Mouse (Mus musculus) neural tube, embryonic 13.5 days (tissue): ENCODE results near the gene Agap1. TPM values are rescaled to one million over a fixed set of nuclear protein-coding genes. Genes with fewer than 3 reads are reported as not detected.

Experiments
- ATAC-seq: fragments of 200-750 bp; cut with Nextera tagmentation; 2 replicates; pipeline ENCODE4 v1.8.0; 2017; ENCODE audit warnings: low read depth, mild to moderate bottlenecking, moderate TSS enrichment, moderate library complexity
- H3K27ac ChIP-seq: fragments of 300-500 bp; sonication (generic); replicated peaks from 2 replicates; pipeline ENCODE4 v1.5.1; 2015; ENCODE audit warnings: moderate library complexity, mild to moderate bottlenecking, inconsistent platforms
- H3K27me3 ChIP-seq: fragments of 300-500 bp; sonication (generic); 2 replicates; pipeline ENCODE4 v1.6.1; 2015; ENCODE audit warnings: mild to moderate bottlenecking, inconsistent platforms
- H3K36me3 ChIP-seq: fragments of 300-500 bp; sonication (generic); 2 replicates; pipeline ENCODE4 v1.6.1; 2015; ENCODE audit warnings: mild to moderate bottlenecking, inconsistent platforms
- H3K4me1 ChIP-seq: fragments of 300-500 bp; sonication (generic); replicated peaks from 2 replicates; pipeline ENCODE4 v1.6.1; 2015; ENCODE audit warnings: inconsistent platforms
- H3K4me2 ChIP-seq: fragments of 300-500 bp; sonication (generic); 2 replicates; pipeline ENCODE4 v1.6.1; 2015; ENCODE audit warnings: inconsistent platforms, mild to moderate bottlenecking, moderate library complexity
- H3K4me3 ChIP-seq: fragments of 300-500 bp; sonication (generic); 2 replicates; pipeline ENCODE4 v1.5.1; 2015; ENCODE audit warnings: mild to moderate bottlenecking, inconsistent platforms
- H3K9ac ChIP-seq: fragments of 300-500 bp; sonication (generic); 2 replicates; pipeline ENCODE4 v1.6.1; 2015; ENCODE audit warnings: moderate library complexity, mild to moderate bottlenecking, inconsistent platforms
- H3K9me3 ChIP-seq: fragments of 300-500 bp; sonication (generic); 2 replicates; pipeline ENCODE4 v1.6.1; 2016; ENCODE audit warnings: inconsistent platforms
- WGBS: fragments of 180-500 bp; shearing (Covaris S2); methylation state at CpG from one replicate; pipeline ENCODE4 v1.1.7; 2015; 5-methylcytosine and 5-hydroxymethylcytosine counted together
- polyA plus RNA-seq: library from polyadenylated mRNA; unstranded; fragments of >200 nt; fragmentation: Nextera tagmentation; extraction: Ambion mirVana; gene quantifications from 2 replicates; pipeline ENCODE4 v1.2.1, GENCODE M21; 2015

Agap1 gene
- polyA plus RNA-seq, 1 experiment from 2014 or later, result 48.1 TPM

- H3K9ac ChIP-seq, result no peak overlapping the region; the same call in 1 of the 2 replicates
- no peaks in the 10 kb centered on the region for H3K27me3 ChIP-seq
- no peak overlapping the region for H3K4me2 ChIP-seq
- H3K9me3 ChIP-seq, result peaks cover 4% of the 10 kb centered on the region; the same call in 1 of the 2 replicates
- H3K36me3 ChIP-seq, result no peaks in the 10 kb centered on the region
- WGBS, result 17% methylated on average over 5 of the region's 5 CpGs
- ATAC-seq, result no peak
- H3K4me1 ChIP-seq, result peaks cover 73% of the 10 kb centered on the region
- H3K4me3 ChIP-seq, result no peak overlapping the region
- no peak overlapping the region for H3K27ac ChIP-seq
These were observed 10.9 kb downstream of the Agap1 start for GRCm38 (mm10) chr1:89465417-89466002.

GRCm38 (mm10) chr1:89467321-89468069 is 12.9 kb downstream of the Agap1 start:
- no peaks in the 10 kb centered on the region for H3K27me3 ChIP-seq
- peak overlapping the region; percentile 54 for H3K27ac ChIP-seq
- H3K9me3 ChIP-seq, result peaks cover 4% of the 10 kb centered on the region; the same call in 1 of the 2 replicates
- WGBS, result 25% methylated on average over 6 of the region's 6 CpGs
- no peak overlapping the region for H3K4me2 ChIP-seq
- peaks cover 81% of the 10 kb centered on the region for H3K4me1 ChIP-seq
- no peak overlapping the region for H3K9ac ChIP-seq
- no peak overlapping the region for H3K4me3 ChIP-seq
- H3K36me3 ChIP-seq, result no peaks in the 10 kb centered on the region
- 0 out of 2 replicates have a peak, but pooled peaks have one; percentile 36 for ATAC-seq

GRCm38 (mm10) chr1:89468141-89468540 is 13.5 kb downstream of the Agap1 start:
- H3K4me1 ChIP-seq, result peaks cover 77% of the 10 kb centered on the region
- H3K27ac ChIP-seq, result peak overlapping the region; percentile 54; the same call in 1 of the 2 replicates
- WGBS, result 67% methylated on average over 3 of the region's 3 CpGs
- no peak overlapping the region for H3K4me3 ChIP-seq
- H3K36me3 ChIP-seq, result no peaks in the 10 kb centered on the region
- H3K9ac ChIP-seq, result no peak overlapping the region
- peaks cover 4% of the 10 kb centered on the region; the same call in 1 of the 2 replicates for H3K9me3 ChIP-seq
- no peaks in the 10 kb centered on the region for H3K27me3 ChIP-seq
- H3K4me2 ChIP-seq, result no peak overlapping the region
- no peak for ATAC-seq

GRCm38 (mm10) chr1:89471430-89471829 is 16.8 kb downstream of the Agap1 start:
- WGBS, result 64% methylated on average over 4 of the region's 4 CpGs
- H3K4me1 ChIP-seq, result peaks cover 85% of the 10 kb centered on the region
- H3K36me3 ChIP-seq, result no peaks in the 10 kb centered on the region
- no peak overlapping the region for H3K4me3 ChIP-seq
- peak overlapping the region; percentile 33; the same call in 1 of the 2 replicates for H3K27ac ChIP-seq
- no peaks in the 10 kb centered on the region for H3K27me3 ChIP-seq
- ATAC-seq, result no peak
- no peak overlapping the region for H3K4me2 ChIP-seq
- no peaks in the 10 kb centered on the region for H3K9me3 ChIP-seq
- H3K9ac ChIP-seq, result no peak overlapping the region

- Histone ChIP-seq H3K27me3 (no peaks in the 10 kb centered on the region), H3K27ac (no peak overlapping the region), H3K4me2 (no peak overlapping the region), H3K4me3 (no peak overlapping the region), H3K9me3 (no peaks in the 10 kb centered on the region), H3K36me3 (no peaks in the 10 kb centered on the region), H3K4me1 (peaks cover 85% of the 10 kb centered on the region), H3K9ac (no peak overlapping the region)
- WGBS, result 71% methylated on average over 9 of the region's 9 CpGs
- ATAC-seq, result no peak
These were observed 17.3 kb downstream of the Agap1 start for GRCm38 (mm10) chr1:89471891-89472290.

GRCm38 (mm10) chr1:89473946-89474345 is 19.3 kb downstream of the Agap1 start:
- ATAC-seq, result no peak
- Histone ChIP-seq H3K4me3 (no peak overlapping the region), H3K36me3 (no peaks in the 10 kb centered on the region), H3K27ac (no peak overlapping the region), H3K4me2 (no peak overlapping the region), H3K9ac (no peak overlapping the region), H3K9me3 (no peaks in the 10 kb centered on the region), H3K4me1 (peaks cover 75% of the 10 kb centered on the region), H3K27me3 (no peaks in the 10 kb centered on the region)
- 90% methylated on average over 5 of the region's 5 CpGs for WGBS

- Histone ChIP-seq H3K27ac (no peak overlapping the region), H3K4me1 (peaks cover 75% of the 10 kb centered on the region), H3K4me2 (no peak overlapping the region), H3K4me3 (no peak overlapping the region), H3K9me3 (no peaks in the 10 kb centered on the region), H3K9ac (no peak overlapping the region), H3K27me3 (no peaks in the 10 kb centered on the region), H3K36me3 (no peaks in the 10 kb centered on the region)
- no peak for ATAC-seq
- 68% methylated on average over 9 of the region's 9 CpGs for WGBS
These were observed 20.2 kb downstream of the Agap1 start for GRCm38 (mm10) chr1:89474853-89475252.

GRCm38 (mm10) chr1:89477033-89477432 is 22.4 kb downstream of the Agap1 start:
- H3K36me3 ChIP-seq, result no peaks in the 10 kb centered on the region
- no peak overlapping the region for H3K4me3 ChIP-seq
- H3K4me2 ChIP-seq, result no peak overlapping the region
- ATAC-seq, result no peak
- H3K9ac ChIP-seq, result no peak overlapping the region
- H3K4me1 ChIP-seq, result peaks cover 75% of the 10 kb centered on the region
- H3K9me3 ChIP-seq, result no peaks in the 10 kb centered on the region
- no peaks in the 10 kb centered on the region for H3K27me3 ChIP-seq
- H3K27ac ChIP-seq, result no peak overlapping the region
- 96% methylated on average over 5 of the region's 5 CpGs for WGBS

- Histone ChIP-seq H3K27me3 (no peaks in the 10 kb centered on the region), H3K4me3 (no peak overlapping the region), H3K4me1 (peaks cover 86% of the 10 kb centered on the region), H3K4me2 (no peak overlapping the region), H3K9ac (no peak overlapping the region), H3K27ac (no peak overlapping the region), H3K36me3 (no peaks in the 10 kb centered on the region), H3K9me3 (no peaks in the 10 kb centered on the region)
- ATAC-seq, result no peak
- 79% methylated on average over 4 of the region's 4 CpGs for WGBS
These were observed 24.2 kb downstream of the Agap1 start for GRCm38 (mm10) chr1:89478571-89479460.

- Histone ChIP-seq H3K36me3 (no peaks in the 10 kb centered on the region), H3K9me3 (no peaks in the 10 kb centered on the region), H3K4me2 (no peak overlapping the region), H3K4me3 (no peak overlapping the region), H3K27ac (no peak overlapping the region), H3K27me3 (no peaks in the 10 kb centered on the region), H3K4me1 (peaks cover 75% of the 10 kb centered on the region), H3K9ac (no peak overlapping the region)
- no peak for ATAC-seq
- WGBS, result 74% methylated on average over 9 of the region's 9 CpGs
These were observed 26.5 kb downstream of the Agap1 start for GRCm38 (mm10) chr1:89481154-89481553.

GRCm38 (mm10) chr1:89482812-89483211 is 28.2 kb downstream of the Agap1 start:
- H3K27ac ChIP-seq, result no peak overlapping the region
- no peak overlapping the region for H3K9ac ChIP-seq
- no peak overlapping the region for H3K4me2 ChIP-seq
- peaks cover 81% of the 10 kb centered on the region for H3K4me1 ChIP-seq
- H3K9me3 ChIP-seq, result no peaks in the 10 kb centered on the region
- H3K36me3 ChIP-seq, result no peaks in the 10 kb centered on the region
- no peak for ATAC-seq
- 57% methylated on average over 5 of the region's 5 CpGs for WGBS
- H3K27me3 ChIP-seq, result no peaks in the 10 kb centered on the region
- no peak overlapping the region for H3K4me3 ChIP-seq

GRCm38 (mm10) chr1:89486891-89487290 is 32.3 kb downstream of the Agap1 start:
- no peak overlapping the region for H3K27ac ChIP-seq
- no peak overlapping the region for H3K4me3 ChIP-seq
- H3K4me1 ChIP-seq, result peaks cover 69% of the 10 kb centered on the region
- no peaks in the 10 kb centered on the region for H3K9me3 ChIP-seq
- H3K9ac ChIP-seq, result no peak overlapping the region
- no peak overlapping the region for H3K4me2 ChIP-seq
- no peaks in the 10 kb centered on the region for H3K36me3 ChIP-seq
- WGBS, result 84% methylated on average over 6 of the region's 6 CpGs
- no peak for ATAC-seq
- H3K27me3 ChIP-seq, result no peaks in the 10 kb centered on the region
